Mouse (Mus musculus) myocyte (in vitro differentiated cells): Measurements from ENCODE around the gene Drd4. TPM values are rescaled to one million over a fixed set of nuclear protein-coding genes. Genes with fewer than 3 reads are reported as not detected.

Source experiments
- H3K27me3 ChIP-seq: one replicate; pipeline ENCODE4 v1.6.1; 2011; ENCODE audit not compliant: control insufficient read depth, insufficient read depth, insufficient read length
- H3K36me3 ChIP-seq: one replicate; pipeline ENCODE4 v1.6.1; 2011; ENCODE audit not compliant: control insufficient read depth, insufficient read depth
- H3K4me2 ChIP-seq: one replicate; pipeline ENCODE4 v1.6.1; 2011; ENCODE audit warnings: low read depth, control low read depth
- H3K4me3 ChIP-seq: one replicate; pipeline ENCODE4 v1.5.1; 2011; ENCODE audit warnings: mild to moderate bottlenecking, control low read depth, moderate library complexity
- H3K79me2 ChIP-seq: one replicate; pipeline ENCODE4 v1.6.1; 2011; ENCODE audit not compliant: control insufficient read depth, insufficient read depth
- H3ac ChIP-seq: one replicate; pipeline ENCODE4 v1.6.1; 2011; ENCODE audit not compliant: control insufficient read depth, insufficient read length
- CEBPB ChIP-seq: IDR thresholded peaks from 2 replicates; pipeline ENCODE4 v1.6.1; 2011; ENCODE audit warnings: mild to moderate bottlenecking, moderate library complexity; ENCODE audit not compliant: poor library complexity, insufficient read depth, severe bottlenecking
- E2F4 ChIP-seq: IDR thresholded peaks from one replicate; pipeline ENCODE4 v1.6.1; 2011; ENCODE audit warnings: mild to moderate bottlenecking, control low read depth, moderate library complexity; ENCODE audit not compliant: insufficient read depth
- MAX ChIP-seq: IDR thresholded peaks from one replicate; pipeline ENCODE4 v1.6.1; 2011; ENCODE audit warnings: low read depth, mild to moderate bottlenecking, control low read depth
- MYOD1 ChIP-seq, 3 experiments: IDR thresholded peaks; one replicate each; pipeline ENCODE4 v1.6.1; 2011; ENCODE audit warnings: control low read depth in 2 of 3, low read depth in 2 of 3, mild to moderate bottlenecking in 2 of 3, moderate library complexity in 1 of 3; ENCODE audit not compliant: insufficient read length in 2 of 3, control insufficient read depth in 1 of 3
- MYOG ChIP-seq, 3 experiments: IDR thresholded peaks; one replicate each; pipeline ENCODE4 v1.6.1; 2011; ENCODE audit warnings: control low read depth in 2 of 3, low read depth in 2 of 3, mild to moderate bottlenecking in 2 of 3; ENCODE audit not compliant: insufficient read length in 2 of 3, control insufficient read depth in 1 of 3, insufficient read depth in 1 of 3
- POLR2A ChIP-seq: IDR thresholded peaks from one replicate; pipeline ENCODE4 v1.6.1; 2011; ENCODE audit warnings: low read depth, mild to moderate bottlenecking, control low read depth, moderate library complexity; ENCODE audit not compliant: insufficient read length
- POLR2AphosphoS2 ChIP-seq: IDR thresholded peaks from one replicate; pipeline ENCODE4 v1.6.1; 2011; ENCODE audit warnings: low read depth, control low read depth; ENCODE audit not compliant: insufficient read length
- REST ChIP-seq: IDR thresholded peaks from one replicate; pipeline ENCODE4 v1.6.1; 2011; ENCODE audit warnings: mild to moderate bottlenecking, control low read depth, moderate library complexity; ENCODE audit not compliant: insufficient read depth, insufficient read length
- SRF ChIP-seq: IDR thresholded peaks from one replicate; pipeline ENCODE4 v1.6.1; 2011; ENCODE audit warnings: low read depth; ENCODE audit not compliant: control insufficient read depth, insufficient read length
- TCF12 ChIP-seq: IDR thresholded peaks from one replicate; pipeline ENCODE4 v1.6.1; 2011; ENCODE audit warnings: mild to moderate bottlenecking, control low read depth; ENCODE audit not compliant: poor library complexity, insufficient read depth, severe bottlenecking
- TCF3 ChIP-seq: IDR thresholded peaks from one replicate; pipeline ENCODE4 v1.6.1; 2011; ENCODE audit warnings: low read depth, control low read depth; ENCODE audit not compliant: insufficient read length
- USF1 ChIP-seq: IDR thresholded peaks from one replicate; pipeline ENCODE4 v1.6.1; 2011; ENCODE audit warnings: low read depth, mild to moderate bottlenecking, control low read depth, moderate library complexity
- polyA plus RNA-seq: library from polyadenylated mRNA; unstranded; fragments of >200 nt; fragmentation: generic; extraction: Trizol; gene quantifications from one replicate; pipeline ENCODE4 v1.2.1, GENCODE M21; 2012; ENCODE audit warnings: missing spikeins

Drd4 gene
- polyA plus RNA-seq, 1 experiment: not detected

DNA sequence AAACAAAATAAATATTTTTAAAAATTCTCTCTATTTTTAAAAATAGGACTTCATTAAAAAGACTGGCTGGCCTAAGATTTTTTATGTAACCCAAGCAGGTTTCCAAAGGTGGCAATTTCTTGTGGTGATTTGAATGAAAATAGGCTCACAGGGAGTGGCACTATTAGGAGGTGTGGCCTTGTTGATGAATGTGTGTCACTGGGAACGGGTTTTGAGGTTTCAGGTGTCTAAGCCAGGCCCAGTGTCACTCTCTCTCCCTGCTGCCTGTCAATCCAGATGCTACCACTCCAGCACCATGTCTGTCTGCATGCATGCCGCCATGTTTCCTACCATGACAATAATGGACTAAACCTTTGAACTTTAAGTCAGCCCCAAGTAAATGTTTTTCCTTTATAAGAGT is 27.6 kb downstream of the Drd4 start:
- H3K4me2 ChIP-seq: no peak overlapping the region
- no peak for TF ChIP-seq TCF3
- TF ChIP-seq SRF: no peak
- no peak for TF ChIP-seq POLR2A
- TF ChIP-seq USF1: no peak
- peaks cover 3% of the 10 kb centered on the region for H3K79me2 ChIP-seq
- no peak overlapping the region for H3K4me3 ChIP-seq
- H3K36me3 ChIP-seq: peaks cover 49% of the 10 kb centered on the region
- H3ac ChIP-seq: no peak overlapping the region
- H3K27me3 ChIP-seq: no peaks in the 10 kb centered on the region

DNA sequence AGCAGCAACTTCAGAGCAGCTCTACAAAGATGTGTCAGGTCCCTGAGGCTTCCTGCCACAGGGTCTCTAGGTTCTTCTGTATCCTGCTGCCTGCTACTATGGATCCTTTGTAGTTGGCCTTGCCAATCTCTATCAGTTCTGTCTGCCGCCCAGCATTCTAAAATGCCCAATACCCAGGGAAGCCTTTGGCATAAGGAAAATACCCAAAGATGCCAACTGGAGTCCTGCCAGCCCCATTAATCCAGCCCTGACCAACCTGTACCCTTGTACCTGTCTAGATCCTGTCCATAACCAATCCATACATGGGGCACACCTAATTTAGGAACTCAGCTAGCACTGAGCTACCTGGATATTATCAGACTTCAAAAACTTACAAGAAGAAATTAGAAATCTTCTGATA is 32.9 kb downstream of the Drd4 start:
- no peak for TF ChIP-seq E2F4
- TF ChIP-seq MYOG (IDR thresholded peaks at IDR 0.05; ENCODE audit: control insufficient read depth in 1 of 3, insufficient read depth in 1 of 3, insufficient read length in 2 of 3, low read depth in 2 of 3): no peak
- no peak for TF ChIP-seq USF1
- no peak for TF ChIP-seq MYOD1 (IDR thresholded peaks at IDR 0.05; ENCODE audit: control insufficient read depth in 1 of 3, insufficient read length in 2 of 3, low read depth in 2 of 3)
- TF ChIP-seq POLR2AphosphoS2: no peak
- no peak for TF ChIP-seq REST
- TF ChIP-seq CEBPB: no peak
- TF ChIP-seq MAX: no peak
- TF ChIP-seq TCF12: no peak
- TF ChIP-seq TCF3: no peak
- TF ChIP-seq POLR2A: no peak
- Histone ChIP-seq H3K4me3 (no peak overlapping the region), H3K27me3 (no peaks in the 10 kb centered on the region), H3K79me2 (peaks cover 26% of the 10 kb centered on the region), H3K36me3 (peaks cover 21% of the 10 kb centered on the region), H3K4me2 (no peak overlapping the region), H3ac (no peak overlapping the region)

DNA sequence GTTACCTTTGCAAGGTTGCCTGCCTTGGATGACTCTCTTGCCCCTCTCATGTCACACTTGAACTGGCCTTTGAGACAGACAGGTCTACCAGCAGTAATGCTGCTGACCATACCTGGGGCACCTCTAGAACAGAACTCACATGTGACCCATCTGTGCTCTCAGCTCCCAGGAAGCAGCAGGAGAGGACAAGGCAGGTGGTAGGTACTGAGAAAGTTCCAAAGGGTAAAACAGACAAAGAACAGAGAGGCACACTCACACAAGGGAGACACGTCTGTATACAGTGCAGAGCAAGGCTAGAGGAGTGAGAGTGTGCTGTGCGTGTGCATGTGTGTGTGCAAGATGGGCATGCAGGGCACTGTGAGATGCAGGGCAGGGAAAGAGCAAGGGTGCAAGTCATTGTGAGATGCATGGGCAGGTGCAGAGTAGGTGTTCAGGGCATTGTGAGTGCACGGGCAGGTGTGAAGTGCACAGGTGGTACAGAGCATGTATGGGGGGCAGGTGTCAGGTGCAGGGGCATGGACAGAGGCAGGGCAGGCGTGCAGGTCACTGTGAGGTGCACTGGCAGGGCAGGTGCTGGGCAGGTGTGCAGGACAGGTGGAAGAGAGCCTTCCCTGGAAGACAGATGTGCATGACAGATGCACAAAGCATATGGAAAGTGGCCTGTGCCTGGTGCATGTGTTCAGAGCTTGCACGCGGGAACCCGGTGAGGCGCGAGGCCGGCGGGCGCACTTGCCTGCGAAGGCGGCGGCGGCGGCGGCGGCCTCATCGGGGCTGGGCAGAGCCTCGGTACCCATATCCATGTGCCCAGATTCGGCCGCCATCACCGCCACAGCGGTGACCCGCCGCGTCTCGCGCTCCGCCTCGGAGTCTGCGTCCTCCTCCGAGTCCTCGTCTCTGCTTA is 35.0 kb downstream of the Drd4 start:
- Histone ChIP-seq H3ac (peak overlapping the region; percentile 51), H3K4me3 (peak overlapping the region; percentile 89), H3K4me2 (peak overlapping the region; percentile 94), H3K79me2 (peaks cover 26% of the 10 kb centered on the region), H3K36me3 (peaks cover 11% of the 10 kb centered on the region), H3K27me3 (no peaks in the 10 kb centered on the region)
- TF ChIP-seq MYOD1 (IDR thresholded peaks at IDR 0.05; ENCODE audit: control insufficient read depth in 1 of 3, insufficient read length in 2 of 3, low read depth in 2 of 3) (peak in 2 of 3 experiments; percentile 46 to 78), CEBPB (no peak), TCF3 (no peak), MAX (no peak), MYOG (IDR thresholded peaks at IDR 0.05; ENCODE audit: control insufficient read depth in 1 of 3, insufficient read depth in 1 of 3, insufficient read length in 2 of 3, low read depth in 2 of 3) (peak in 2 of 3 experiments; percentile 61 to 77), POLR2A (no peak), TCF12 (no peak), SRF (no peak), POLR2AphosphoS2 (no peak)

DNA sequence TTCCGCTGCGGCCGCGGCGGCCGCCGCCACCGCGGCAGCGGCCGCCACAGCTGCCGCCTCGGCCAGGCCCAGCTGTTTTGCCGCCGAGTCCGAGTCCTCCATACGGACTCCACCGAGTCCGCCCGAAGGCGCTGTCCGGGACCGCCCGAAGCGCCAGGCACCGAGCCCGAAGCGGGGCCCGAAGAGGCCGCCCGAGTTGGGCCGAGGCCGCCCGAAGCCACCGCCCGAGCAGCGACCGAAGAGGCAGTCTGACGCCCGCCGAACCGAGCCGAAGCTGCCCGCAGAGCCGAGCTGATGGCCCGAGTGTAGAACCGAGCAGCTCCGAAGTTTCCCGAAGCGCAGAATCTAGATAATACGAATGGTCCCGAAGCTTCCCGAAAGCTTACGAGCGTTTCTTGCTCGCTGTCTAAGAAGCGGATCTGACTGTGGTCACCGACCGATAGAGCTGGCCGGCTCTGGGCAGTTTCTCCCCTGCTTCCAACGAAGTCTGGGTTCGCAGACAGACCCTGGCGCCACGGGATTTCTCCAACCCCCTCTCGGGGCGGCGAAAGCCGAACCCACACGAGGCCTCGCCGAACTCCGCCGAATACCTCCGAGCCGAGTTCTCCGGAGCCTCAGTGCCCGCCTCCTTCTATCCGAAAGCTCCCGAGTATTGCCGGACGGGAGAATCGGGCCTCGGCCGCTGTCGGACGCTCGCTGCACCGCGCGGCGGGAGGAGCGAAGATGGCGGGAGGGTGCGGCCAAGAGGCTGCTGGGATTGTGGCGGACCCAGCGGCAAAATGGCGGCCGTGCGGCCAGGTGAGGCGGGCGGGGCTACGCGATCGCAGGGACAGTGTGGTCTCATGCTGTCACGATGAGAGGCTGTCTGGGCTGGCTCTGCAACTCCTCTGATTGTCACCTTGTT is 35.9 kb downstream of the Drd4 start, which contains the start of the genes Deaf1 and Tmem80:
Gene Deaf1, minus strand, starts transcription at position 222 of the 904 bp plus-strand sequence.
Gene Tmem80, plus strand, starts transcription at position 271 of the 904 bp plus-strand sequence.
- peak within 1 kb of the TSS; percentile 94 for H3K4me2 ChIP-seq

More for the DNA sequence above, 35.9 kb downstream of the Drd4 start, which contains the start of the genes Deaf1 and Tmem80:
- no peaks in the 10 kb centered on the region for H3K27me3 ChIP-seq
- peak within 1 kb of the TSS; percentile 89 for H3K4me3 ChIP-seq
- peaks cover 5% of the 10 kb centered on the region for H3K36me3 ChIP-seq
- TF ChIP-seq POLR2AphosphoS2: peak; percentile 68
- TF ChIP-seq MYOG (IDR thresholded peaks at IDR 0.05; ENCODE audit: control insufficient read depth in 1 of 3, insufficient read depth in 1 of 3, insufficient read length in 2 of 3, low read depth in 2 of 3): peak in 2 of 3 experiments; percentile 14 to 64
- TF ChIP-seq TCF3: no peak
- peak; percentile 50 for TF ChIP-seq E2F4
- peak in 1 of 3 experiments; percentile 61 for TF ChIP-seq MYOD1 (IDR thresholded peaks at IDR 0.05; ENCODE audit: control insufficient read depth in 1 of 3, insufficient read length in 2 of 3, low read depth in 2 of 3)
- TF ChIP-seq SRF: no peak
- no peak for TF ChIP-seq MAX
- TF ChIP-seq POLR2A: peak; percentile 95
- TF ChIP-seq CEBPB: no peak
- TF ChIP-seq REST: peak; percentile 52
- peak within 1 kb of the TSS; percentile 51 for H3ac ChIP-seq
- H3K79me2 ChIP-seq: peaks cover 26% of the 10 kb centered on the region
